Comparison of ENCODE assay signal across 8 mouse cellular contexts in the genomic region with DNA sequence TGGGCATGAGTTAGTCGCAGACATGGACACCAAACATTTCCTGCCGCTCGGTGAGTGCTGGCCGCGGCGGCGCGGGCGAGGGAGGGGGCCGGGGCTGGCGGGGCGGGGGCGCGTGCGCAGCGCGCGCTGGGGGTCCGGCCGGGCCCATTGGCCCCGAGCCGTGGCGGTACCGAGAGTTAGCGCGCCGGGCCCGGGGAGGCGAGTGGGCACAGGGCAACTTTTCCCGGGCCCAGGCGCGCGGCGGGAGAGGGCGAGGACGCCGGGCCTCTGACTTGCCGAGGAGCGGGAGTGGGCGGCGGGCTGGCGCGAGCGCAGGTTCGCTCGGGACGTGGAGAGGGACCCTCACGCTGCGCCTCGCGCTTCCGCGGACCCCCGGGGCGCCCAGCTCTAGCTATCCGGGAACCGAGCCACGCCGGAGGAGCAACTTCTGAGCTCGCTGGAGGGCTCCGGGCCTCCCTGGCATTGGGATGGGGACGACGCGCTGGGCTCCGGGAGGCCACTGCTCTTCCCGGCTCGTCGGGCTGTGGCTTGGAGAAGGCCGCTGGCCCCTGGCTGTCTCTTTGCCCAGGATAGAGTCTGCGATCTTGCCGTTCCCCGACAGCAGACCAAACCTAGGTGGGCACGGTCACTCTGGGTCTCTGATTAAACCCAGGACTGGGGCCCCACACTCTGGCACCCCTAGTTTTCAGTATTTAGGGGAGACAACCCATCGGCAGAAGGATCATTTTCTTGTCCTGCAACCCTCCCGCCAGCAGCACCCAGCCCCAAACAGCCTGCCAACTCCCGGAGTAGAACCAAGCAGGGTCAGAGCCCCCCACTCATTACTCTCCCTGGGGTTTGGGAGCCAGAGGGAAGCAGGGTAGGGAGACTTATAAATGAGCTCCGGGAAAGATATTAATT. TPM values are rescaled to one million over a fixed set of nuclear protein-coding genes. Genes with fewer than 3 reads are reported as not detected.
DNase-seq lines count a peak whose midpoint lies in the region; ATAC-seq and TF ChIP-seq lines count a peak whose summit lies in the region.

No protein-coding gene starts in this region.

- no peaks in the 10 kb centered on the region for H3K9me3 ChIP-seq in intestine, embryonic 14.5 days (ENCODE audit: control insufficient read depth, low read length)
- H3K9me3 ChIP-seq in lung, embryonic 14.5 days (ENCODE audit: low read depth, low read length) = no peaks in the 10 kb centered on the region

- peak overlapping the region; percentile 91 for H3K4me3 ChIP-seq in gastrocnemius, adult 2 months
- peak overlapping the region; percentile 90 for H3K4me3 ChIP-seq in intestine, embryonic 14.5 days (ENCODE audit: low read depth, low read length)
- H3K4me3 ChIP-seq in lung, embryonic 14.5 days (ENCODE audit: low read depth, low read length) = peak overlapping the region; percentile 90

- peaks cover 50% of the 10 kb centered on the region for H3K4me1 ChIP-seq in intestine, embryonic 14.5 days (replicated peaks; ENCODE audit: control insufficient read depth, insufficient read depth, low read length)
- peaks cover 39% of the 10 kb centered on the region for H3K4me1 ChIP-seq in lung, embryonic 14.5 days (ENCODE audit: insufficient read depth)

- H3K27ac ChIP-seq in gastrocnemius, adult 2 months = peak overlapping the region; percentile 97
- H3K27ac ChIP-seq in intestine, embryonic 14.5 days (ENCODE audit: low read depth) = peak overlapping the region; percentile 95
- peak overlapping the region; percentile 98 for H3K27ac ChIP-seq in lung, embryonic 14.5 days (ENCODE audit: low read depth)

- peak overlapping the region; percentile 95 for H3K9ac ChIP-seq in intestine, embryonic 14.5 days (ENCODE audit: low read length)
- H3K9ac ChIP-seq in lung, embryonic 14.5 days = peak overlapping the region; percentile 95

- no peaks in the 10 kb centered on the region for H3K36me3 ChIP-seq in intestine, embryonic 14.5 days (ENCODE audit: control insufficient read depth, insufficient read depth, low read length)
- H3K36me3 ChIP-seq in lung, embryonic 14.5 days (ENCODE audit: insufficient read depth) = no peaks in the 10 kb centered on the region

- intact Hi-C loops in gastrocnemius, adult 2 months (cut with DNase I) = loop anchor here (1.0 to 5.0 kb wide), 4 partner anchors 65 to 125 kb away; no protein-coding TSS in a partner anchor

- WGBS in intestine, embryonic 14.5 days = under 1% methylated on average over 64 of the region's 77 CpGs
- under 1% methylated on average over 67 of the region's 77 CpGs for WGBS in lung, embryonic 14.5 days

- peak; percentile 56 for DNase-seq in urinary bladder, adult 2 months (ENCODE audit: low spot score)
- DNase-seq in urinary bladder, postnatal 36 days (ENCODE audit: low spot score in 2 of 2) = no peak
- DNase-seq in cerebellum, adult 18-20 months = peak; percentile 27 to 52
- peak; percentile 78 for DNase-seq in gastrocnemius, adult 2 months
- DNase-seq in intestine, embryonic 14.5 days (ENCODE audit: low spot score) = peak; percentile 78
- peak; percentile 64 for DNase-seq in lung, embryonic 14.5 days
- peak; percentile 65 for DNase-seq in retina, postnatal 1 day
- DNase-seq in natural killer cell, adult 2 months (ENCODE audit: low spot score in 2 of 2) = no peak

- peak overlapping the region; percentile 94 for H3K4me2 ChIP-seq in intestine, embryonic 14.5 days (ENCODE audit: low read length)
- H3K4me2 ChIP-seq in lung, embryonic 14.5 days = peak overlapping the region; percentile 98

- ATAC-seq in intestine, embryonic 14.5 days (replicated peaks; ENCODE audit: low FRiP score, low TSS enrichment, low read depth) = peak; percentile 39
- peak; percentile 28 for ATAC-seq in lung, embryonic 14.5 days (ENCODE audit: insufficient read depth)

- no peak for TF ChIP-seq CTCF in gastrocnemius, adult 2 months (IDR thresholded peaks at IDR 0.05)
- no peak for TF ChIP-seq CTCF in lung, embryonic 14.5 days (IDR thresholded peaks at IDR 0.05; ENCODE audit: low read depth)

- no peaks in the 10 kb centered on the region for H3K27me3 ChIP-seq in intestine, embryonic 14.5 days (replicated peaks; ENCODE audit: control insufficient read depth, insufficient read depth, low read length)
- H3K27me3 ChIP-seq in lung, embryonic 14.5 days (ENCODE audit: insufficient read depth, low read length) = no peaks in the 10 kb centered on the region

RNA-seq across cellular contexts. Expression of a gene that starts 1.4 kb away (rescaled TPM):
- polyA plus RNA-seq in urinary bladder, adult 2 months (2012; rRNA removed) = 60.0 and 69.6 TPM in 2 replicates
- 100 to 1,000 TPM; 118 to 120 TPM for total RNA-seq in gastrocnemius, adult 2 months (2021)
- 8.3 and 9.2 TPM in 2 replicates for polyA plus RNA-seq in intestine, embryonic 14.5 days (2014; fragmentation: Nextera tagmentation; extraction: Ambion mirVana)
- 9.1 and 10.3 TPM in 2 replicates for polyA plus RNA-seq in lung, embryonic 14.5 days (2014; fragmentation: Nextera tagmentation; extraction: Ambion mirVana)

Comparison
In these comparisons a context has a peak if more than half of its experiments do, and no peak if none do; other contexts are left out.
1. DNase-seq: peak in urinary bladder, adult 2 months (single experiment), cerebellum, adult 18-20 months (2 of 2), gastrocnemius, adult 2 months (single experiment), intestine, embryonic 14.5 days (single experiment), lung, embryonic 14.5 days (single experiment) and retina, postnatal 1 day (single experiment); none in urinary bladder, postnatal 36 days (0 of 2) and natural killer cell, adult 2 months (0 of 2).
2. Peak in every context shown above with its lines, with median percentiles within 50 percentile points of each other: H3K27ac ChIP-seq and H3K4me3 ChIP-seq.